Mouse (Mus musculus) neural tube, embryonic 15.5 days (tissue): ENCODE data around the gene Fat2. TPM values are rescaled to one million over a fixed set of nuclear protein-coding genes. Genes with fewer than 3 reads are reported as not detected.

Source experiments
- ATAC-seq: fragments of 200-750 bp; cut with Nextera tagmentation; 2 replicates; pipeline ENCODE4 v1.8.0; 2017; ENCODE audit warnings: mild to moderate bottlenecking, moderate TSS enrichment, moderate library complexity; ENCODE audit not compliant: low FRiP score
- H3K27ac ChIP-seq: fragments of 300-500 bp; sonication (generic); replicated peaks from 2 replicates; pipeline ENCODE4 v1.5.1; 2015; ENCODE audit warnings: mild to moderate bottlenecking, inconsistent platforms
- H3K27me3 ChIP-seq: fragments of 300-500 bp; sonication (generic); replicated peaks from 2 replicates; pipeline ENCODE4 v1.6.1; 2015; ENCODE audit warnings: inconsistent platforms
- H3K36me3 ChIP-seq: fragments of 300-500 bp; sonication (generic); 2 replicates; pipeline ENCODE4 v1.6.1; 2015; ENCODE audit warnings: inconsistent platforms
- H3K4me1 ChIP-seq: fragments of 300-500 bp; sonication (generic); 2 replicates; pipeline ENCODE4 v1.6.1; 2015; ENCODE audit warnings: inconsistent platforms
- H3K4me2 ChIP-seq: fragments of 300-500 bp; sonication (generic); 2 replicates; pipeline ENCODE4 v1.6.1; 2015; ENCODE audit warnings: inconsistent platforms, mild to moderate bottlenecking, moderate library complexity
- H3K4me3 ChIP-seq: fragments of 300-500 bp; sonication (generic); replicated peaks from 2 replicates; pipeline ENCODE4 v1.5.1; 2015; ENCODE audit warnings: mild to moderate bottlenecking, inconsistent platforms
- H3K9ac ChIP-seq: fragments of 300-500 bp; sonication (generic); replicated peaks from 2 replicates; pipeline ENCODE4 v1.6.1; 2015; ENCODE audit warnings: mild to moderate bottlenecking, inconsistent platforms
- H3K9me3 ChIP-seq: fragments of 300-500 bp; sonication (generic); replicated peaks from 2 replicates; pipeline ENCODE4 v1.6.1; 2016; ENCODE audit warnings: inconsistent platforms
- WGBS: fragments of 180-500 bp; shearing (Covaris S2); methylation state at CpG from one replicate; pipeline ENCODE4 v1.1.7; 2015; ENCODE audit warnings: mixed read lengths; 5-methylcytosine and 5-hydroxymethylcytosine counted together
- polyA plus RNA-seq: library from polyadenylated mRNA; unstranded; fragments of >200 nt; fragmentation: Nextera tagmentation; extraction: Ambion mirVana; gene quantifications from 2 replicates; pipeline ENCODE4 v1.2.1, GENCODE M21; 2015

The Fat2 gene
- polyA plus RNA-seq, 1 experiment from 2014 or later = 0.04 TPM

GRCm38 (mm10) chr11:55234288-55234687 lies 102.1 kb downstream of the Fat2 start:
- Histone ChIP-seq H3K9me3 (no peaks in the 10 kb centered on the region), H3K27me3 (no peaks in the 10 kb centered on the region), H3K4me3 (no peak overlapping the region), H3K27ac (no peak overlapping the region), H3K4me1 (no peaks in the 10 kb centered on the region), H3K4me2 (no peak overlapping the region), H3K36me3 (peaks cover 34% of the 10 kb centered on the region), H3K9ac (no peak overlapping the region)
- WGBS = 90% methylated on average over 7 of the region's 7 CpGs
- ATAC-seq = no peak

DNA sequence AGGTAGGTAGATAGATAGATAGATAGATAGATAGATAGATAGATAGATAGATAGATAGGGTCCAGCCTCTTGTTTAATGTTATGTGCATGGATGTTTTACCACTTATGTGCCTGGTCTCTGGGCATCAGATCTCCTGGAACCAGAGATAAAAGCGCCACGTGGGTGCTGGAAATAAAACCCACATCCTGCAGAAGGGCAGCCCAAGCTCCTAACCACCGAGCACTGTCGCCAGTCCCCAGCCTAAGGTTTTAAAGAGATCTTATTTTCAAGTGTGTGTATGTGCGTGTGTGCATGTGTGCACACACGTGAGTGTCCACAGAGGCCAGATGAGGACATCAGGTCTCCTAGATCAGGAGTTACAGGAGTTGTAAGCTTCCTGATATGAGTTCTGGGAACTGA lies 105.3 kb downstream of the Fat2 start:
- Histone ChIP-seq H3K4me3 (no peak overlapping the region), H3K4me1 (no peaks in the 10 kb centered on the region), H3K4me2 (no peak overlapping the region), H3K27ac (no peak overlapping the region), H3K36me3 (peaks cover 55% of the 10 kb centered on the region), H3K27me3 (no peaks in the 10 kb centered on the region), H3K9ac (no peak overlapping the region), H3K9me3 (no peaks in the 10 kb centered on the region)
- 95% methylated on average over 6 of the region's 6 CpGs for WGBS
- ATAC-seq = no peak

DNA sequence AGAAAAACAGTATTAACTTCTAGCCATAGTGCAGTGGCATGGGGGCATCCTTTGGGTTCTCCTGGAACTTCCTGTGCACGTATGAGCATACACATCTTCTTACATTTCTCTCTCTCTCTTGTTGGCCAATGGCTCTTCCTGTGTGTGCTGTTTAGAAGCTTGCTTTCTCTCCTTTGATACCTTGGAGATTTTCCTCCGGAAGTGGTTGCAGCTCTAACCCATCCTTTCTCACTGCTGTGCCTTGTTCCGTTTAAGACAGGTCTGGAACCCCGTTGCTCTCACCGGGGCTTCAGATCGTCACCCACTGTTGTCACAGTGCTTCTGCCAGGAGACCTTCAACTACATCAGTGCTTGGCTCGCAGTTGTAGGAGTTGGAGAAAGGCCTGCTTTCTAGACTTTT lies 115.1 kb downstream of the Fat2 start:
- H3K27me3 ChIP-seq = no peaks in the 10 kb centered on the region
- H3K27ac ChIP-seq = no peak overlapping the region
- no peak overlapping the region for H3K4me2 ChIP-seq
- H3K4me3 ChIP-seq = no peak overlapping the region
- ATAC-seq = no peak
- peaks cover 85% of the 10 kb centered on the region for H3K36me3 ChIP-seq
- WGBS = 93% methylated on average over 7 of the region's 7 CpGs
- no peaks in the 10 kb centered on the region for H3K9me3 ChIP-seq
- H3K4me1 ChIP-seq = no peaks in the 10 kb centered on the region
- no peak overlapping the region for H3K9ac ChIP-seq

- peaks cover 57% of the 10 kb centered on the region for H3K36me3 ChIP-seq
- 90% methylated on average over 3 of the region's 3 CpGs for WGBS
Measured at GRCm38 (mm10) chr11:55218473-55218872, 117.9 kb downstream of the Fat2 start.

GRCm38 (mm10) chr11:55217880-55218279 lies 118.5 kb downstream of the Fat2 start:
- no peak overlapping the region for H3K4me3 ChIP-seq
- 95% methylated on average over 7 of the region's 7 CpGs for WGBS
- no peak overlapping the region for H3K27ac ChIP-seq
- H3K4me2 ChIP-seq = no peak overlapping the region
- H3K36me3 ChIP-seq = peaks cover 51% of the 10 kb centered on the region
- no peaks in the 10 kb centered on the region for H3K4me1 ChIP-seq
- no peaks in the 10 kb centered on the region for H3K27me3 ChIP-seq
- H3K9ac ChIP-seq = no peak overlapping the region
- ATAC-seq = no peak
- H3K9me3 ChIP-seq = no peaks in the 10 kb centered on the region

More at GRCm38 (mm10) chr11:55218473-55218872, 117.9 kb downstream of the Fat2 start:
- Histone ChIP-seq H3K27ac (no peak overlapping the region), H3K4me3 (no peak overlapping the region), H3K27me3 (no peaks in the 10 kb centered on the region), H3K9ac (no peak overlapping the region), H3K9me3 (no peaks in the 10 kb centered on the region), H3K4me2 (no peak overlapping the region), H3K4me1 (no peaks in the 10 kb centered on the region)
- no peak for ATAC-seq

DNA sequence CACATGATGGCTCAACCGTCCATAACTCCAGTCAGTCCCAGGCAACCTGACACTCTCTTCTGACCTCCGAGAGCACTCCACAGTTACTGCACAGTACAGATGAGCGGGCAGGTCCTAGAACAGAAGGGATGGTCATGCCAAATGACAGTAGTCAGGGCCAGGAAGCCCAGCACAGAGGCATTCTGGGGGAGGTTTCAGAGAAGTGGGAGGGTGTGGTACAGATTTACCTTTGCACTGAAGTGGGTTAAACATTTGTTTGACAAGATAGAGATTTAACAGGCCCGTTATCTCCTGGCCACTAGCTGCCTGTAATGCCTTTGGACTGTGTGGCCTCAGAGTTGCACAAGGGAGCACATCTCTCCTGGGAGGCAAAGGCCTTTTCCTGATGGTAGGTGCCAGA lies 118.9 kb downstream of the Fat2 start:
- Histone ChIP-seq H3K9ac (no peak overlapping the region), H3K4me3 (no peak overlapping the region), H3K36me3 (peaks cover 47% of the 10 kb centered on the region), H3K27ac (no peak overlapping the region), H3K27me3 (no peaks in the 10 kb centered on the region), H3K9me3 (no peaks in the 10 kb centered on the region), H3K4me2 (no peak overlapping the region), H3K4me1 (no peaks in the 10 kb centered on the region)
- WGBS = 84% methylated on average over 4 of the region's 4 CpGs
- ATAC-seq = no peak

DNA sequence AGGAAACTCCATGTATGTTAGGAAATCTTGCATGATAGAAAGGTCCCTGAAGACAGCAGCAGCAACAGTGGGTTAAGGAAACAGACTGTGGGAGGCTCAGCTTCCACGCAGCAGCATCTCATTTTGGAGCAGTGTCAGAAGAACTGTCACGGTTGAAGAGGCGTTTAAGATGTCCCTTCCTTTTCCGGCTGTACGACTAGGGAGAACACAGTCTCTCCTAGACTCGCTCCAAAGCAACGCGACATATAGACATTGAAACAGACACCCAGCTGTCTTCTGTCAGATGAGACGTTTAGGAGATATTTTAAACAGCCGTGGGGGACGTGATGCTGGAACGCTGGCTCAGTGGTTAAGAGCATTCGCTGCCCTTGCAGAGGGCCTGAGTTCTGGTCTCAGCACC lies 119.5 kb downstream of the Fat2 start:
- peaks cover 41% of the 10 kb centered on the region for H3K36me3 ChIP-seq

DNA sequence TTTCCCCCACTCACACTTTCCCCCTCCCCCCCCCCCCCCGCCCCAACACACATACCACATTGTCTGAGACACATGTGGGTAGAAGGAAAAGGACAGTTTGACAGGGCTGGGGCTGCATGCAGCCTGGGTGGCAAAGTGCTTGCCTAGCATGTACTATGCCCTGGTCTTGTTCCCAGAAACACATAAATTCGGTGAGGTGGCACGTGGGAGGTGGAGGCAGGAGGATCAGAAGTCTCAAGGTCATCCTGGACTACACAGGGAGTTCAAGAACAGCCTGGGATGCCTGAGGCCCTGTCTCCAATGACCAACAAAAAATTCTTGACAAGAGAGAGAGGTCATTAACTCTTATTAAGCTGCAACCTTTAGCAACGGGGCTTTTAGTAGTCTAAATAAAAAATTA lies 120.3 kb downstream of the Fat2 start:
- WGBS = 74% methylated on average over 4 of the region's 4 CpGs
- ATAC-seq = no peak
- no peak overlapping the region for H3K27ac ChIP-seq

More for the DNA sequence above, 119.5 kb downstream of the Fat2 start:
- WGBS = 86% methylated on average over 13 of the region's 13 CpGs
- H3K27ac ChIP-seq = no peak overlapping the region
- no peaks in the 10 kb centered on the region for H3K4me1 ChIP-seq
- H3K4me2 ChIP-seq = no peak overlapping the region
- ATAC-seq = no peak
- no peak overlapping the region for H3K9ac ChIP-seq
- no peaks in the 10 kb centered on the region for H3K9me3 ChIP-seq
- H3K27me3 ChIP-seq = no peaks in the 10 kb centered on the region
- no peak overlapping the region for H3K4me3 ChIP-seq

DNA sequence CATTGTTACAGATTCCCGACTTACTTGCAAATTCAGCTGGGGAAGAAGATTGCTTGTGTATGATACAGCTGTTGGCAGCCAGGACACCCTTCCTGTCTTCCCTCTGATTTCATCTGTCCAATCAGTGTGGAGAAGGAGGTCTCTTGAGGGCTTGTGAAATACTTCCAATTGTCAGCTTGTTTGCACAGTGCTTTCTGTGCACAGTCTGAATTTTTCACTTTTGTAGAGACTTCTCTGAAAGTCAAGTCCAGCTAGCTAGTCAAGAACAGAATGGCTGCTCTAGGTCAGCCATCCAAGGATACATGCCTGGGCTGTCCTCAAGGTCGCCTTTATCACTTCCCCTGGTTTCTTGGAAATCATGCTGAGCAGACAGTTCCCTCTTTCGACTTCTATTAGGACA lies 121.4 kb downstream of the Fat2 start:
- Histone ChIP-seq H3K27ac (no peak overlapping the region), H3K9me3 (no peaks in the 10 kb centered on the region), H3K4me1 (0 out of 2 replicates have a peak, but pooled peaks cover under 1% of the 10 kb centered on the region), H3K4me2 (no peak overlapping the region), H3K9ac (no peak overlapping the region), H3K36me3 (peaks cover 23% of the 10 kb centered on the region), H3K27me3 (no peaks in the 10 kb centered on the region), H3K4me3 (no peak overlapping the region)
- no peak for ATAC-seq
- 84% methylated on average over 3 of the region's 3 CpGs for WGBS

More for the DNA sequence above, 120.3 kb downstream of the Fat2 start:
- Histone ChIP-seq H3K4me1 (no peaks in the 10 kb centered on the region), H3K4me3 (no peak overlapping the region), H3K9me3 (no peaks in the 10 kb centered on the region), H3K9ac (no peak overlapping the region), H3K36me3 (peaks cover 34% of the 10 kb centered on the region), H3K4me2 (no peak overlapping the region), H3K27me3 (no peaks in the 10 kb centered on the region)

- H3K27me3 ChIP-seq = no peaks in the 10 kb centered on the region
- no peak overlapping the region for H3K27ac ChIP-seq
- H3K9ac ChIP-seq = no peak overlapping the region
- 0 out of 2 replicates have a peak, but pooled peaks cover 5% of the 10 kb centered on the region for H3K4me1 ChIP-seq
- H3K4me3 ChIP-seq = no peak overlapping the region
- H3K9me3 ChIP-seq = no peaks in the 10 kb centered on the region
- WGBS = 89% methylated on average over 5 of the region's 5 CpGs
- H3K36me3 ChIP-seq = peaks cover 15% of the 10 kb centered on the region; the same call in 1 of the 2 replicates
- no peak overlapping the region for H3K4me2 ChIP-seq
- no peak for ATAC-seq
Measured at GRCm38 (mm10) chr11:55214161-55214560, 122.2 kb downstream of the Fat2 start.

DNA sequence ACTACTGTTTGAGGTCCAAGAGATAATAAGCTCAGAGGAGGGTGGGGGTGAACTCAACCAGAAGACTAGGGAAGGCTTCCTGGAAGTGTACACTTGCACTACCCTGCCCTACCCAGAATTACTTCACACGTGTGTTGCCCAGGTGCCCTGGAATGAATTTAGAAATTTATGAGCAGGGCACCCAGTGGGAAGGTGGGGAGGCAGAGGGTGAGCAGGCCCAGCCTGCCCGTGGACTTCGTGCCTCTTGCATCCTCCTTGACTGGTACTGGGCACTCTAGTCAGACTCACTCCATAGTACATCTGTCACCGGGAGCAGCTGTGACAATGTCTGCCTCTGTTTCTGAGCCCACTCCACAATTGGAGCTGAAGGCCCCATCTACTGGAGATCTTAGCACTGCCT lies 122.8 kb downstream of the Fat2 start:
- Histone ChIP-seq H3K9me3 (no peaks in the 10 kb centered on the region), H3K27me3 (no peaks in the 10 kb centered on the region), H3K36me3 (peaks cover 9% of the 10 kb centered on the region; the same call in 1 of the 2 replicates), H3K4me1 (0 out of 2 replicates have a peak, but pooled peaks cover 5% of the 10 kb centered on the region), H3K4me3 (no peak overlapping the region), H3K9ac (no peak overlapping the region), H3K27ac (no peak overlapping the region), H3K4me2 (no peak overlapping the region)
- WGBS = 94% methylated on average over 4 of the region's 4 CpGs
- no peak for ATAC-seq

DNA sequence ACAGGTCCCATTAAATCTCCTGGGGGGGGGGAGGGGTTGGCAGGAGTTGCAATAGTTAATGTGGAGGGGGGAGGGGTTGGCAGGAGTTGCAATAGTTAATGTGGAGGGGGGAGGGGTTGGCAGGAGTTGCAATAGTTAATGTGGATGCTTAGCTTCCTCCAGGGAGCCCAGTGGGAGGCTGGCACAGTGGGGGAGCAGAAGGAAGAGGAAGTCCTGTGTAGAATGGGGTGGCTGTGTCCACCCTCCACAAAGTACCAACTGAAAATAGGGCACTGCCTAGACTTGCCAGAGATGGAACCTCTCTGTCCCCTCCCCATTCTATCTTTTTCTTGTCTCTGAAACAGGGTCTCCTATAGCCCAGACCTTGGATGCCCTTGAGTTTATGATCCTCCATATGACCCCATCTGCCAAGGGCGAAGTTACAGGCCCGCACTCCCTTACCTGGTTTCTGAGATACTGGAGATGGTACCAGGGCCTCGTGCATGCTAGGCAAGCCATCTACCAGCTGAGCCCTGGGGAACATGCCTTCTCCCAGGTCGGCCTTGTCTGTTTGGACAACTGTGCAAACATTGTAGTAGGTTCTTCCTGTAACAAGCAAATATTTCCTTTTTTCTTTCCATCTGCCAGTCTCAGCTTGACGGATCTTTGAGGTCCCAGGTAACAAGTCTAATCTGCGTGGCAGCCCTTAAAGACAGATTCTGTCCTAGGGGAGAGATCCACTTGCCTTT lies 126.6 kb downstream of the Fat2 start:
- no peaks in the 10 kb centered on the region for H3K27me3 ChIP-seq
- WGBS = 87% methylated on average over 6 of the region's 6 CpGs
- no peak overlapping the region for H3K4me3 ChIP-seq
- H3K9me3 ChIP-seq = no peaks in the 10 kb centered on the region
- H3K9ac ChIP-seq = no peak overlapping the region
- peaks cover 28% of the 10 kb centered on the region for H3K4me1 ChIP-seq
- no peak overlapping the region for H3K4me2 ChIP-seq
- no peaks in the 10 kb centered on the region for H3K36me3 ChIP-seq
- no peak overlapping the region for H3K27ac ChIP-seq
- ATAC-seq = no peak
